Mouse (Mus musculus) liver, embryonic 16.5 days (tissue): ENCODE data around the gene Ylpm1. TPM values are rescaled to one million over a fixed set of nuclear protein-coding genes. Genes with fewer than 3 reads are reported as not detected.

Source experiments
- ATAC-seq: fragments of 200-750 bp; cut with Nextera tagmentation; 2 replicates; pipeline ENCODE4 v1.8.0; 2017; ENCODE audit warnings: low read depth, mild to moderate bottlenecking, moderate number of reproducible peaks, moderate library complexity
- H3K27ac ChIP-seq: fragments of 300-500 bp; sonication (generic); 2 replicates; pipeline ENCODE4 v1.5.1; 2014; ENCODE audit warnings: mild to moderate bottlenecking, low read length
- H3K27me3 ChIP-seq: fragments of 300-500 bp; sonication (generic); 2 replicates; pipeline ENCODE4 v1.6.1; 2014; ENCODE audit warnings: low read depth, low read length, mixed read lengths; ENCODE audit not compliant: control insufficient read depth, insufficient read depth
- H3K36me3 ChIP-seq: fragments of 300-500 bp; sonication (generic); 2 replicates; pipeline ENCODE4 v1.6.1; 2014; ENCODE audit warnings: mild to moderate bottlenecking; ENCODE audit not compliant: control insufficient read depth, insufficient read depth
- H3K4me1 ChIP-seq: fragments of 300-500 bp; sonication (generic); 2 replicates; pipeline ENCODE4 v1.6.1; 2014; ENCODE audit warnings: low read depth, low read length, mixed read lengths; ENCODE audit not compliant: control insufficient read depth
- H3K4me2 ChIP-seq: fragments of 300-500 bp; sonication (generic); 2 replicates; pipeline ENCODE4 v1.6.1; 2014; ENCODE audit warnings: low read depth, low read length, mixed read lengths
- H3K4me3 ChIP-seq: fragments of 300-500 bp; sonication (generic); 2 replicates; pipeline ENCODE4 v1.5.1; 2014; ENCODE audit warnings: low read depth, mild to moderate bottlenecking, low read length
- H3K9ac ChIP-seq: fragments of 300-500 bp; sonication (generic); 2 replicates; pipeline ENCODE4 v1.6.1; 2014; ENCODE audit warnings: low read depth, low read length
- H3K9me3 ChIP-seq: fragments of 300-500 bp; sonication (generic); replicated peaks from 2 replicates; pipeline ENCODE4 v1.6.1; 2016; ENCODE audit warnings: low read length; ENCODE audit not compliant: control insufficient read depth
- WGBS: fragments of 180-500 bp; shearing (Covaris S2); extraction: QIAGEN DNeasy Blood & Tissue Kit; methylation state at CpG from one replicate; pipeline ENCODE4 v1.1.7; 2014; ENCODE audit not compliant: insufficient replicate concordance; 5-methylcytosine and 5-hydroxymethylcytosine counted together
- polyA plus RNA-seq: library from polyadenylated mRNA; unstranded; fragments of >200 nt; fragmentation: Nextera tagmentation; extraction: Ambion mirVana; gene quantifications from 2 replicates; pipeline ENCODE4 v1.2.1, GENCODE M21; 2015

The Ylpm1 gene
- 5.8 and 6.5 TPM in 2 replicates for polyA plus RNA-seq

GRCm38 (mm10) chr12:84996083-84996496, at the start of gene Ylpm1:
Ylpm1 (plus strand) TSS chr12:84996321.
- no peaks in the 10 kb centered on the region for H3K27me3 ChIP-seq
- H3K27ac ChIP-seq, result peak within 1 kb of the TSS; percentile 79
- H3K36me3 ChIP-seq, result no peaks in the 10 kb centered on the region
- H3K9ac ChIP-seq, result peak within 1 kb of the TSS; percentile 90
- peak within 1 kb of the TSS; percentile 98 for H3K4me2 ChIP-seq
- WGBS, result under 1% methylated on average over 45 of the region's 45 CpGs
- no peaks in the 10 kb centered on the region; the same call in 1 of the 2 replicates for H3K9me3 ChIP-seq
- peaks cover 27% of the 10 kb centered on the region for H3K4me1 ChIP-seq
- peak within 1 kb of the TSS; percentile 81 for H3K4me3 ChIP-seq
- ATAC-seq, result peak; percentile 98

DNA sequence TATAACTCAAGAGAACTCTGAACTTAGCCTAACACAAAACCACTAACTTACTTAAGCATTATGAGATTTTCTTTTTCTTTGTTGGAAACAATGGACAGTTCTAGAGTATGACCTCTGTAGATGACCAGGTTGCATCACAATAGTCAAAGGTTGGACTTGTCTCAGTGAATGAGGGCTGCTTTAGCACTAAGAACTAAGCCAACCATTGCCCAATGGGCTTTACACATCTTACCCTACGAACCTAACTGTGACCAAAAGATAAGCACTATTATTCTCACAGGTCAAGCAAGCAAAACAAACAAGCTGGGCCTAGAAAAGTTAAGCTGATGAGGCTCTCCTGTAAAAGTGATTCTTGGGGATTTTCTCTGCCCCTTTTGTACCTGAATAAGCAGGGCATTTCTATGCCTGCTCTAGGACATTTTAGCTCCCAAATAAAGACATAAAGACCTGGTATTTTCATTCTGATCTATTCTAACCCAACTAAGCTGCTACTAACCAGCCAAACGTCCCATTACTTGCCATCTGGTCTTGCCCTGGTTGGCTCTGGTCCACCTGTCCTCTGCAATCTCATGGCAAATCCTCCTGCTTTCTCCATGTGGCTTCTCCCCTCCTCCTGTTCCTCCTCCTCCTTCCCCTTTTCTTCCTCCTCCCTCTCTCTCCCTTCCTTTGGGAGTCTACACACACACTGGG, 48.1 kb upstream of the Ylpm1 start:
- H3K4me2 ChIP-seq, result no peak overlapping the region
- no peaks in the 10 kb centered on the region for H3K27me3 ChIP-seq
- WGBS, result 51% methylated on average over 2 of the region's 2 CpGs
- no peak overlapping the region for H3K9ac ChIP-seq
- peaks cover 27% of the 10 kb centered on the region for H3K36me3 ChIP-seq
- no peaks in the 10 kb centered on the region for H3K9me3 ChIP-seq
- no peak for ATAC-seq
- no peak overlapping the region for H3K27ac ChIP-seq
- H3K4me1 ChIP-seq, result peaks cover 10% of the 10 kb centered on the region
- H3K4me3 ChIP-seq, result no peak overlapping the region

DNA sequence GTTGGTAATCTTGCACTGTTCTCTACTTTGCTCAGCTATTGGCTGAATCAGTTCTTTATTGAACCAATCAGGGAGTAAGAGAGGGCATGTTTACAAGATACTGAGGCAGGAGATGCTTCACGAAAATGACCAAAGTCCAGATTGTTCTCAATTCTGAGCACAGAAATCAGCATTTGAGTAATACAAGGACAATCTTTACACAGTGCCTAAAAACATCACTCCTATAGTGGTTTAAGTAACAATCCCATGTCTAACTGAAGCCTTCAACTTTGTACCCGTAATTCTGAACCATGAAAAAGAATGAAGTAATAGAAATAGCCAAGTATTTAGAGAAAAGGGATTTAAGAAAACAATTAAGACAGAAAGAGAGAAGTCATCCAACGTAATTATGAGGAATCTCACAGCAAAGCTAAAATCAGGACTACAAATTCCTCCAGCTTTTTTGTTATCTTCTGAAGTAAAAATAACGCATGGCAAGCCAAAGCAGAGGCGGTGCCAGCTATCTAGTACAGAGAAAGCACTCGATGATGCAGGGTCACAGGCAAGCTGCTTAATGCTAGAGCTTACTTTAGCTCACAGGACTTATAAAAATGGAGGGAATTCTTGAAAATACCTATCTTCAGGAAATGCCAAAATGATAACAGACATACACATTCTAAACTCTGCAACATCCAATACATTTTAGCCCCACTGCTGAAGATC, 47.4 kb upstream of the Ylpm1 start:
- H3K4me3 ChIP-seq, result no peak overlapping the region
- WGBS, result 79% methylated on average over 6 of the region's 6 CpGs
- H3K27ac ChIP-seq, result no peak overlapping the region
- no peaks in the 10 kb centered on the region for H3K27me3 ChIP-seq
- H3K9ac ChIP-seq, result no peak overlapping the region
- no peak for ATAC-seq
- H3K36me3 ChIP-seq, result peaks cover 23% of the 10 kb centered on the region
- H3K4me2 ChIP-seq, result no peak overlapping the region
- no peaks in the 10 kb centered on the region for H3K9me3 ChIP-seq
- peaks cover 10% of the 10 kb centered on the region for H3K4me1 ChIP-seq

GRCm38 (mm10) chr12:84950763-84951162, 45.4 kb upstream of the Ylpm1 start:
- peak; percentile 24; the same call in 1 of the 2 replicates for ATAC-seq
- no peak overlapping the region for H3K4me3 ChIP-seq
- WGBS, result 84% methylated on average over 6 of the region's 6 CpGs
- H3K4me2 ChIP-seq, result no peak overlapping the region
- no peak overlapping the region for H3K9ac ChIP-seq
- no peak overlapping the region for H3K27ac ChIP-seq
- H3K36me3 ChIP-seq, result peaks cover 23% of the 10 kb centered on the region
- no peaks in the 10 kb centered on the region for H3K9me3 ChIP-seq
- H3K4me1 ChIP-seq, result no peaks in the 10 kb centered on the region; the same call in 1 of the 2 replicates
- no peaks in the 10 kb centered on the region for H3K27me3 ChIP-seq

DNA sequence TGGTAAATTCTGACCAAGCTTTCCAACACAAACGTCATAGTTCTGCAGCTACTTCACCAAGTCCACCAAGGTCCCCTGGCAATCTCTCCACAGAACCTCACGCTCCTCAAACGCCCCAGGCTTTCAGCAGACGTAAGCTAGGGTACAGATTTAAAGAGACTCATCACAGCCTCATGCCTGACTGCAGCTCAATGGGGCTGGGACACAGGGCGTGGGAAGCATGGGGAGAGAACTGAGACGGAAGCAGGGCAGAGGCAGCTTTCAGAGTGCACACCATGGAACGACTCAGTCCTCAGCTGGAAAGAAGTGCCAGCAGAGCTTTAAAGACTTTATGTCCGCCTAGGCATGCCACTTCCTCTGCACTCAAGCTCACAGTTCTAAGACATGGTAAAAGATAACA, 44.6 kb upstream of the Ylpm1 start:
- no peak for ATAC-seq
- Histone ChIP-seq H3K36me3 (peaks cover 23% of the 10 kb centered on the region), H3K27me3 (no peaks in the 10 kb centered on the region), H3K9me3 (no peaks in the 10 kb centered on the region), H3K4me1 (no peaks in the 10 kb centered on the region; the same call in 1 of the 2 replicates), H3K4me2 (no peak overlapping the region), H3K27ac (no peak overlapping the region), H3K9ac (no peak overlapping the region), H3K4me3 (no peak overlapping the region)
- 70% methylated on average over 8 of the region's 8 CpGs for WGBS

DNA sequence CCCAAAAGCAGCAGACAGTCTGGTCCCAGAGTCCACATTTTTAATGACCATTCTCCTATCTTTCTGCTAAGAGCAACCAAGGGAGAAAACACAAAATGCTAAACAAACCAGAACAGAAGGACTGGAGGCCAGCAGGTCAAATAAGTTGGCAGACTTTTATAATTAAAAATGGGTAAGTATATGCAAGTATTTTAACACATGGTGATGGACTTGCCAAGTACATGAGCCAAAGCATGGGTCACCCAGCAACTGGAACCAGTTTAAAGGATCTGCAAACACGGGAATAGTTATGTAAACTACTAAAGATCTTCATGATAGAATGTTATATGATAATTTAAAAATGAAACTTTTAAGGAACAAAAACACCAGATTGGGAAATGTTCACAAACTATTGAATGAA, 43.8 kb upstream of the Ylpm1 start:
- Histone ChIP-seq H3K9me3 (no peaks in the 10 kb centered on the region), H3K27ac (no peak overlapping the region), H3K27me3 (no peaks in the 10 kb centered on the region), H3K4me1 (no peaks in the 10 kb centered on the region; the same call in 1 of the 2 replicates), H3K36me3 (peaks cover 19% of the 10 kb centered on the region), H3K9ac (no peak overlapping the region), H3K4me2 (no peak overlapping the region), H3K4me3 (no peak overlapping the region)
- no peak for ATAC-seq
- WGBS, result 68% methylated on average over 1 of the region's 1 CpGs

GRCm38 (mm10) chr12:84956317-84956716, 39.8 kb upstream of the Ylpm1 start:
- Histone ChIP-seq H3K4me1 (no peaks in the 10 kb centered on the region; the same call in 1 of the 2 replicates), H3K9ac (no peak overlapping the region), H3K4me2 (no peak overlapping the region), H3K27ac (no peak overlapping the region), H3K4me3 (no peak overlapping the region), H3K9me3 (no peaks in the 10 kb centered on the region), H3K27me3 (no peaks in the 10 kb centered on the region), H3K36me3 (peaks cover 10% of the 10 kb centered on the region)
- WGBS, result 89% methylated on average over 3 of the region's 3 CpGs
- no peak for ATAC-seq

- no peak overlapping the region for H3K27ac ChIP-seq
- H3K4me2 ChIP-seq, result no peak overlapping the region
- 62% methylated on average over 1 of the region's 1 CpGs for WGBS
- peaks cover 18% of the 10 kb centered on the region for H3K4me1 ChIP-seq
- H3K36me3 ChIP-seq, result peaks cover 14% of the 10 kb centered on the region
- H3K9me3 ChIP-seq, result no peaks in the 10 kb centered on the region
- H3K9ac ChIP-seq, result no peak overlapping the region
- H3K27me3 ChIP-seq, result no peaks in the 10 kb centered on the region
- ATAC-seq, result no peak
- H3K4me3 ChIP-seq, result no peak overlapping the region
These were observed 37.2 kb upstream of the Ylpm1 start for GRCm38 (mm10) chr12:84958794-84959356.

GRCm38 (mm10) chr12:84962606-84963005, 33.5 kb upstream of the Ylpm1 start:
- ATAC-seq, result peak; percentile 99
- Histone ChIP-seq H3K36me3 (peaks cover 24% of the 10 kb centered on the region), H3K9ac (peak overlapping the region; percentile 51), H3K9me3 (no peaks in the 10 kb centered on the region), H3K27me3 (no peaks in the 10 kb centered on the region), H3K4me2 (peak overlapping the region; percentile 64), H3K27ac (peak overlapping the region; percentile 87), H3K4me1 (peaks cover 29% of the 10 kb centered on the region), H3K4me3 (peak overlapping the region; percentile 8)
- 25% methylated on average over 7 of the region's 7 CpGs for WGBS
